Mouse (Mus musculus) E14TG2a.4 (cell line): ENCODE measurements around the gene Btg4.

Experiments used
- CTCF ChIP-seq: conservative IDR thresholded peaks from 2 replicates; pipeline ENCODE4 v1.5.1; 2014; ENCODE audit warnings: low read length
- NANOG ChIP-seq: IDR thresholded peaks from 2 replicates; pipeline ENCODE4 v1.6.1; 2014; ENCODE audit warnings: borderline replicate concordance, low read length, mixed read lengths
- POU5F1 ChIP-seq: IDR thresholded peaks from 2 replicates; pipeline ENCODE4 v1.6.1; 2014; ENCODE audit warnings: low read length, borderline replicate concordance

GRCm38 (mm10) chr9:51032785-51033529, 27.7 kb upstream of the Btg4 start:
- TF ChIP-seq CTCF (no peak), NANOG (no peak), POU5F1 (no peak)
